9 mouse cellular contexts compared by ENCODE assay signal in the genomic region with DNA sequence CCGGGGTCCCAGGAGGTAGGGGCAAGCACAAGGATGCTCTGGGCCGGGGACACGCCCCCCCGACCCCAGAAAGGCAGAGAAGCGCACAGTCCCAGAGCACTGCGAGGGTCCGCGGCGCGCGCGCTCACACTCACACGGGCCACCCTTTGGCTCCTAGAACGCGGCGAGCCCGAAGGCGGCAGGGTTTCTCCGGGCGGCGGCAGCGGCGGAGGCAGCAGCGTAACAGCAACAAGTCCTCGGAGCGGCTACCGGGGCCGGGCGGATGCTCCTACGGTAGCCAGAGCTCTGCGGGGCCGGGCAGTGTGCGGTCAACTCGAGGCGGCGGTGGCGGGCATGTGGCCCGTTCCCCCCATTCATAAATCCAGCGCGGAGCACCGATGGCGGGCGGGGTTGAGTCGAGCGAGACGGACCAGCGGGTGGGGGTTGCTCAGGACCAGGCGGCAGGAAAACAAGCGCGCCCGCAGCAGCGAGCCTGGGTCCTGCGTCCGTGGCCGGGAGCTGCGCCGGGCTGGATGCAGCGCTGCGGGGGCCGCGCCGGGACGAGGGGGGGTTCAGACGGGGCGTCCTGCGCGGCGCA. TPM values are rescaled to one million over a fixed set of nuclear protein-coding genes. Genes with fewer than 3 reads are reported as not detected.
DNase-seq lines count a peak whose midpoint lies in the region; ATAC-seq and TF ChIP-seq lines count a peak whose summit lies in the region.
"Had no signal": no experiment of that assay in that cellular context is flagged by ENCODE, and none has a peak within 500 bp of the region (broad histone marks: within the 10 kb centered on the region; RNA-seq: fewer than 3 reads in every experiment).

Kcnc4 (minus strand) TSS at position 357 of the 577 bp plus-strand sequence.

- 0 out of 2 replicates have a peak, but pooled peaks have one; percentile 18 for ATAC-seq in heart, embryonic 13.5 days (ENCODE audit: extremely low read depth, insufficient number of reproducible peaks, low FRiP score, low TSS enrichment)
- peak; percentile 30; the same call in 1 of the 2 replicates for ATAC-seq in neural tube, embryonic 14.5 days (ENCODE audit: low read depth)

- no peak for DNase-seq in kidney, adult 2 months
- DNase-seq in kidney, adult 11 months: no peak
- peak; percentile 42 for DNase-seq in Muller cell, postnatal 12 days (ENCODE audit: inconsistent ontology term)
- peak; percentile 56 for DNase-seq in embryo, embryonic 10 days (ENCODE audit: low spot score)
- no peak for DNase-seq in left cerebral cortex, adult 8-10 months (ENCODE audit: low spot score in 2 of 2)
- no peak for DNase-seq in thymus, postnatal 25 days

- peaks cover 2% of the 10 kb centered on the region; the same call in 1 of the 2 replicates for H3K27me3 ChIP-seq in kidney, adult 2 months (replicated peaks; ENCODE audit: control insufficient read depth, insufficient read depth, low read length)
- H3K27me3 ChIP-seq in heart, embryonic 13.5 days (replicated peaks): peaks cover 100% of the 10 kb centered on the region
- peaks cover 52% of the 10 kb centered on the region for H3K27me3 ChIP-seq in neural tube, embryonic 14.5 days (ENCODE audit: control insufficient read depth, insufficient read depth, low read length)

- no peak for TF ChIP-seq POLR2A in kidney, adult 2 months (IDR thresholded peaks at IDR 0.05; ENCODE audit: low read depth, low read length)

- H3K4me1 ChIP-seq in kidney, adult 2 months (ENCODE audit: control insufficient read depth, insufficient read depth, low read length): no peaks in the 10 kb centered on the region
- H3K4me1 ChIP-seq in heart, embryonic 13.5 days: peaks cover 25% of the 10 kb centered on the region
- H3K4me1 ChIP-seq in neural tube, embryonic 14.5 days (ENCODE audit: control insufficient read depth, insufficient read depth, low read length): peaks cover 17% of the 10 kb centered on the region

- H3K9me3 ChIP-seq in heart, embryonic 13.5 days: no peaks in the 10 kb centered on the region
- H3K9me3 ChIP-seq in neural tube, embryonic 14.5 days (ENCODE audit: control insufficient read depth, low read length): no peaks in the 10 kb centered on the region

- H3K4me3 ChIP-seq in kidney, adult 2 months (ENCODE audit: insufficient read depth, low read depth, low read length): peak within 1 kb of the TSS; percentile 28; the same call in 1 of the 2 replicates
- H3K4me3 ChIP-seq in heart, embryonic 13.5 days: peak within 1 kb of the TSS; percentile 60
- peak within 1 kb of the TSS; percentile 57 for H3K4me3 ChIP-seq in neural tube, embryonic 14.5 days (ENCODE audit: low read depth, low read length)

- H3K4me2 ChIP-seq in heart, embryonic 13.5 days: peak within 1 kb of the TSS; percentile 94
- H3K4me2 ChIP-seq in neural tube, embryonic 14.5 days (ENCODE audit: low read depth, low read length): peak within 1 kb of the TSS; percentile 96

- no peak within 1 kb of the TSS for H3K27ac ChIP-seq in kidney, adult 2 months (ENCODE audit: insufficient read depth, low read depth, low read length)
- no peak within 1 kb of the TSS for H3K27ac ChIP-seq in heart, embryonic 13.5 days (replicated peaks)
- no peak within 1 kb of the TSS for H3K27ac ChIP-seq in neural tube, embryonic 14.5 days (ENCODE audit: low read depth, low read length)

- TF ChIP-seq CTCF in kidney, adult 2 months (conservative IDR thresholded peaks at IDR 0.05; ENCODE audit: insufficient read depth, insufficient read length, low read depth, low read length): no peak

- under 1% methylated on average over 68 of the region's 68 CpGs for WGBS in kidney, adult 2 months
- under 1% methylated on average over 66 of the region's 68 CpGs for WGBS in heart, embryonic 13.5 days
- WGBS in neural tube, embryonic 14.5 days: under 1% methylated on average over 64 of the region's 68 CpGs

- no peaks in the 10 kb centered on the region for H3K36me3 ChIP-seq in kidney, adult 2 months (ENCODE audit: control insufficient read depth, insufficient read depth, low read length)
- H3K36me3 ChIP-seq in heart, embryonic 13.5 days: no peaks in the 10 kb centered on the region
- H3K36me3 ChIP-seq in neural tube, embryonic 14.5 days (ENCODE audit: control insufficient read depth, insufficient read depth, low read length): no peaks in the 10 kb centered on the region

- H3K9ac ChIP-seq in heart, embryonic 13.5 days: peak within 1 kb of the TSS; percentile 70
- peak within 1 kb of the TSS; percentile 57 for H3K9ac ChIP-seq in neural tube, embryonic 14.5 days (replicated peaks; ENCODE audit: low read depth, low read length)

RNA-seq across cellular contexts. Expression of gene Kcnc4, which starts in this region (rescaled TPM):
- polyA plus RNA-seq in kidney, adult 2 months (2012; rRNA removed): 0.20 and 0.78 TPM in 2 replicates
- polyA plus RNA-seq in heart, embryonic 13.5 days (2015; fragmentation: Nextera tagmentation; extraction: Ambion mirVana): 0.06 and 0.07 TPM in 2 replicates
- total RNA-seq in left cerebral cortex, adult 8-10 months (2022): 10 to 100 TPM; 59.7 to 66.2 (median 61.6) TPM
- polyA plus RNA-seq in neural tube, embryonic 14.5 days (2014; fragmentation: Nextera tagmentation; extraction: Ambion mirVana): 6.2 and 7.7 TPM in 2 replicates
- total RNA-seq: liver, adult 2 months had no signal

Comparison
In these comparisons a context has a peak if more than half of its experiments do, and no peak if none do; other contexts are left out.
1. Peak in ATAC-seq, H3K4me3 ChIP-seq, H3K9ac ChIP-seq and H3K4me2 ChIP-seq in heart, embryonic 13.5 days; RNA of the gene not detected or under 1 TPM.
2. DNase-seq: peak in Muller cell, postnatal 12 days (single experiment) and embryo, embryonic 10 days (single experiment); none in kidney, adult 2 months (single experiment), kidney, adult 11 months (single experiment), left cerebral cortex, adult 8-10 months (0 of 2) and thymus, postnatal 25 days (single experiment).
3. Peak in every context shown above with its lines, with median percentiles within 50 percentile points of each other: H3K4me3 ChIP-seq.